Mouse (Mus musculus) ES-Bruce4 (cell line): Measurements from ENCODE around the gene Il17d. TPM values are rescaled to one million over a fixed set of nuclear protein-coding genes. Genes with fewer than 3 reads are reported as not detected.

Experiments used
- H3K27ac ChIP-seq: 2 replicates; pipeline ENCODE4 v1.5.1; 2012; ENCODE audit warnings: low read length, inconsistent platforms; ENCODE audit not compliant: insufficient read depth
- H3K27me3 ChIP-seq: 2 replicates; pipeline ENCODE4 v1.6.1; 2012; ENCODE audit warnings: mild to moderate bottlenecking, low read length, inconsistent platforms; ENCODE audit not compliant: control insufficient read depth, poor library complexity, insufficient read depth, severe bottlenecking
- H3K36me3 ChIP-seq: 2 replicates; pipeline ENCODE4 v1.6.1; 2012; ENCODE audit warnings: inconsistent platforms, mild to moderate bottlenecking, low read length, moderate library complexity; ENCODE audit not compliant: control insufficient read depth, poor library complexity, insufficient read depth, severe bottlenecking
- H3K4me1 ChIP-seq: one replicate; pipeline ENCODE4 v1.8.1; 2011; ENCODE audit warnings: low read length; ENCODE audit not compliant: control insufficient read depth, insufficient read depth
- H3K4me3 ChIP-seq: 2 replicates; pipeline ENCODE4 v1.5.1; 2011; ENCODE audit warnings: low read depth, mild to moderate bottlenecking, low read length
- H3K9ac ChIP-seq: 2 replicates; pipeline ENCODE4 v1.6.1; 2012; ENCODE audit warnings: low read depth, mild to moderate bottlenecking, inconsistent platforms; ENCODE audit not compliant: poor library complexity, severe bottlenecking
- H3K9me3 ChIP-seq: replicated peaks from 2 replicates; pipeline ENCODE4 v1.6.1; 2012; ENCODE audit warnings: mild to moderate bottlenecking, low read length, inconsistent platforms; ENCODE audit not compliant: control insufficient read depth, poor library complexity, insufficient read depth, severe bottlenecking
- CTCF ChIP-seq: IDR thresholded peaks from one replicate; pipeline ENCODE4 v1.8.1; 2011; ENCODE audit warnings: low read depth, low read length
- EP300 ChIP-seq: IDR thresholded peaks from 2 replicates; pipeline ENCODE4 v1.6.1; 2011; ENCODE audit warnings: low read depth, low read length; ENCODE audit not compliant: insufficient read depth
- POLR2A ChIP-seq: IDR thresholded peaks from one replicate; pipeline ENCODE4 v1.8.1; 2011; ENCODE audit warnings: low read length; ENCODE audit not compliant: insufficient read depth
- polyA plus RNA-seq: library from polyadenylated mRNA; stranded (reverse); fragments of >200 nt; gene quantifications from 2 replicates; pipeline ENCODE4 v1.2.4, GENCODE M21; 2011; ENCODE audit warnings: low read depth; ENCODE audit not compliant: missing spikeins, insufficient read depth, insufficient read length

The Il17d gene
- polyA plus RNA-seq, 1 experiment, result 1.4 TPM

DNA sequence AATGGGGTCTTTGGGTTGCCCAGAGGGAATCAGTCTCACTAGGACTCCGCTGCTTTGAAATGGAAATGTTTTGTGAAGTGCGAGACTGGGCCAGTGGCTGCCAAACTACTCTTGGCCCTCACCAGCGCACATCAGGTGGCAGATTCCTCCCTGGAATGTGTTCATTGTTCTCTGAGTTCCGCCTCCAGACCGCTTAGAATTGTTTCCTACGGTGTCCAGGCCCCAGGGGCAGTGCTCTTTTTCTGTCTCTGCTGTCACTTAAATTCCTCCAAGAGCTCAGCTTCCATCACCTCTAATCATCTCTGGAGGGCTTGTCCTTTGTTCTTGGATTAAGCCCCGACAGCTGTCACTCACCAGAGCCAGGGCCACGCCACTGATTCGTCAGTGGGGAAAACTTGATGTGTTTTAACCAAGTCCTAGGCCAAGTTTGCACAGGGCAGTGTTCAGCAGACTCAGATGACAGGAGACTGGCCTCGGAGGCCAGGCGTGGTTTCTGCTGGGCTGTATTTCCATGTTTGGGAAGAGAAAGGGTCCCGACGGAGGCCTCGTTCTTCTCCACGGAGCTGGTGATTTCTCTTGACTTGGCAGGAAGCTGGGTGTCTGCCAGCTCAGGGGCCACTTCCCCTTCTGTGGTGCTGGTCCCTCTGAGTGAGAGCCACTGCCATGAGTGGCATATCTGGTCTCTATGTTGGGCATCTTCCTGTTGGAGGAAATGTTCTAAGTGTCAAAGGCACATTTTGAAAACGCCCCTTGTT is 12.9 kb downstream of the Il17d start:
- no peak overlapping the region for H3K9ac ChIP-seq
- H3K4me3 ChIP-seq, result no peak overlapping the region
- no peaks in the 10 kb centered on the region for H3K27me3 ChIP-seq
- peaks cover 17% of the 10 kb centered on the region for H3K4me1 ChIP-seq
- no peaks in the 10 kb centered on the region for H3K36me3 ChIP-seq
- H3K27ac ChIP-seq, result peak overlapping the region; percentile 46; the same call in 1 of the 2 replicates
- TF ChIP-seq EP300, result peak; percentile 94
- TF ChIP-seq POLR2A, result no peak
- TF ChIP-seq CTCF, result no peak
- H3K9me3 ChIP-seq, result no peaks in the 10 kb centered on the region

DNA sequence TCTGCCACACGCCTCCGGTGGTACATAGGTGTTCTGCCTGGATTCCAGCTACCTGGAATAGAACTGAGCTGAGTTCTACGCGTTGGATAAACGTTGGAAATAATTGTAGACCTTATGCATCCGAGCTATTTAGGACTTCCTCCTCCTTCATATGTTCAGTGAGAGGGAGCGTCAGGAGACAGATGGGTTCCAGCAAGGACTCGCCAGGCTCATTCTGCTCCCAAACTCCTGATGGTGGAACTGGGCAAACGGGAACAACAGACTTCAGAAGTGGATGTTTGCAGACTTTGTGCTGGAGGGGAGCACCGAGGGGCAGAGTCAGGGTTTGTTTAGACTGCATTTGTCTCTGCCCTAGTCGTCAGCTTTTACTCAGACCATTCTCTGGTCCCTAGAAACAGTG is 16.1 kb downstream of the Il17d start:
- Histone ChIP-seq H3K9me3 (no peaks in the 10 kb centered on the region), H3K27me3 (no peaks in the 10 kb centered on the region), H3K27ac (no peak overlapping the region), H3K9ac (no peak overlapping the region), H3K4me3 (no peak overlapping the region), H3K36me3 (no peaks in the 10 kb centered on the region), H3K4me1 (peaks cover 9% of the 10 kb centered on the region)
- TF ChIP-seq POLR2A (no peak), CTCF (no peak), EP300 (no peak)

DNA sequence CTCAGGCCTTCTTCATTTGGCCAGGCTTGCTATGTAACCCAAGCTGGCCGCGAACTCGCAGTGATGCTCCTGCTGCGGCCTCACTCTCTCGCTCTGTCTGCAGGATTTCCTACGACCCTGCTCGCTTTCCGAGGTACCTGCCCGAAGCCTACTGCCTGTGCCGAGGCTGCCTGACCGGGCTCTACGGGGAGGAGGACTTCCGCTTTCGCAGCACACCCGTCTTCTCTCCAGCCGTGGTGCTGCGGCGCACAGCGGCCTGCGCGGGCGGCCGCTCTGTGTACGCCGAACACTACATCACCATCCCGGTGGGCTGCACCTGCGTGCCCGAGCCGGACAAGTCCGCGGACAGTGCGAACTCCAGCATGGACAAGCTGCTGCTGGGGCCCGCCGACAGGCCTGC is 17.7 kb downstream of the Il17d start:
- Histone ChIP-seq H3K27me3 (no peaks in the 10 kb centered on the region), H3K4me3 (peak overlapping the region; percentile 45), H3K27ac (no peak overlapping the region), H3K4me1 (peaks cover 12% of the 10 kb centered on the region), H3K9me3 (no peaks in the 10 kb centered on the region), H3K36me3 (no peaks in the 10 kb centered on the region), H3K9ac (peak overlapping the region; percentile 37)
- TF ChIP-seq EP300, result no peak
- peak; percentile 10 for TF ChIP-seq POLR2A

DNA sequence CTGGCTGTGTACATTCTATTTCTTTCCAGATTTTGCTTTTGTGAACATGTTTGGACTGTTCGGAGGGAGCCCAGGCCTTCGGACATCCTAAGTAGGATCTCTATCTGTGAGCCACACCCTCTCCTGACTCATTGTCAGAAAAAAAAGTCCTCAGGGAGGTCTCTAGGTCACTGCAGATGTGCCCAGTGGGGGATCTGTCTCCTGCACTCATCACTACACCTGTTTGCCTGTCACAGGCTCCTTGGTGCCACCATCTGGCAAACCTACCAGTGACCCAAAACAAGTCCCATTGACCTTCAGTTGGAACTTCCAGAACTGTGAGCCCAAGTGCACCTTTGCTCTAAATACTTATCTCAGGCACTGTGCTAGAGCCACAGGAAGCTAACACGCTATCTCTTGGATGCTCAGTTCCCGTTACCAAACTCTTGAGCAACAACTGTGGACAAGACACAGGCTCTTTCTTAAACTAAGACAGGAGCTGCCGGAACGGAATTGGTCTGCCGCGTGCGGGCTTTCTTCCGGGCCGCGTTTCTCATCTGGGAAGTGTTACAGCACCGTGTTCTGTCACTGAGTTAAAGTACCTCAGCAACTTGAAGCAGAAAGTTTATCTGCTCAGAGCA is 19.0 kb downstream of the Il17d start:
- peaks cover 4% of the 10 kb centered on the region for H3K4me1 ChIP-seq
- no peak overlapping the region for H3K9ac ChIP-seq
- H3K9me3 ChIP-seq, result no peaks in the 10 kb centered on the region
- no peak for TF ChIP-seq CTCF
- peak; percentile 72 for TF ChIP-seq EP300
- no peak overlapping the region for H3K27ac ChIP-seq
- no peaks in the 10 kb centered on the region for H3K27me3 ChIP-seq
- no peaks in the 10 kb centered on the region for H3K36me3 ChIP-seq
- no peak overlapping the region for H3K4me3 ChIP-seq

DNA sequence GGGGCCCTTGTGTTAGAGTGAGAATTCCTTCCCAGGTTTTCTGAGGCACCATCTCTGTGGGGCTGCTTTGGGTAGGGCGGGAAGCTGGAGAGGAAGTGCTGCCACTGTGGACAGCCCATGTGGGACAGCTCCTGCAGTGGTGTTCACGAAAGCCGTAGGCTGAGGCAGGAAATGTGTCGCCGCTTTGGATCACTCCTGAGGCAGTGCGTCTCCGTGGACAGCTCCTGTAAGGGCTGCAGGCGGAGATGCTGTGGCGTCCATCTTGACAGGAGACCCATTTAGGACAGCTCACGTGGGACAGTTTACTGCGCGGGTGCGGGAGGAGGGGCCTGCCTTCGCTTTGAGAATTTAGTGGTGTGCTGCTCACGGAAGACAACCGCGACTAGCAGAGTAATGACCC is 20.9 kb downstream of the Il17d start:
- Histone ChIP-seq H3K4me3 (no peak overlapping the region), H3K36me3 (no peaks in the 10 kb centered on the region), H3K9ac (no peak overlapping the region), H3K27me3 (no peaks in the 10 kb centered on the region), H3K27ac (no peak overlapping the region), H3K9me3 (no peaks in the 10 kb centered on the region), H3K4me1 (peaks cover 4% of the 10 kb centered on the region)
- TF ChIP-seq EP300 (0 out of 2 replicates have a peak, but pooled peaks have one; percentile 9), CTCF (no peak)

DNA sequence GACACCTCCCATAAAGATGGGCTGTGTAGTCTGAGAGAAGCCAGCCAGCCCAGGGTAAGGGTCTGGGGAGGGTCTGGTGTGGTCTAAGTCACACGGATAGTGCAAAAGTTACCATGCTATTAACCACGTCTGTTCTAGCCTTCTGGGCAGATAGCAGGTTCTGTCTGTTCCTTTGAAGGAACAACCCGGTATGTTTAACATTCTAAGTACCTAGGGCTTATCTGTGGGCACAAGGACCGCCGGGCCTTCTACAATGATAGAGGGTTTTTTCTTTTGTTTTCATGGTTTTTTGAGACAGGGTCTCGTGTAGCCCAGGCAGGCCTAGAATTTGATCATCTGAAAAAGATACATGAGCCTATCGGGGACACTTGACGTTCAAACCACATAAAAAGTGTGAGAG is 21.6 kb downstream of the Il17d start:
- Histone ChIP-seq H3K4me1 (peaks cover 4% of the 10 kb centered on the region), H3K27ac (no peak overlapping the region), H3K27me3 (no peaks in the 10 kb centered on the region), H3K9me3 (no peaks in the 10 kb centered on the region), H3K9ac (no peak overlapping the region), H3K36me3 (no peaks in the 10 kb centered on the region), H3K4me3 (no peak overlapping the region)
- TF ChIP-seq CTCF (no peak), EP300 (no peak), POLR2A (no peak)
